Mouse (Mus musculus): ENCODE measurements around the gene Zbtb12. TPM values are rescaled to one million over a fixed set of nuclear protein-coding genes. Genes with fewer than 3 reads are reported as not detected.

Gene Zbtb12
- polyA plus RNA-seq, 1 experiment from 2014 or later = 0.99 TPM

GRCm38 (mm10) chr17:34853511-34853910 lies 25.8 kb upstream of the Zbtb12 start:
- ATAC-seq (no peak), DNase-seq (ENCODE audit: low spot score) (no peak)
- H3K4me1 ChIP-seq (ENCODE audit: insufficient read depth, low read depth, low read length) = peaks cover 7% of the 10 kb centered on the region
- TF ChIP-seq EP300 (IDR thresholded peaks at IDR 0.05) = no peak
- TF ChIP-seq CTCF (IDR thresholded peaks at IDR 0.05) = no peak
- WGBS = 66% methylated on average over 8 of the region's 8 CpGs
- H3K9ac ChIP-seq (replicated peaks; ENCODE audit: low read depth) = no peak overlapping the region
- 0 out of 2 replicates have a peak, but pooled peaks cover 14% of the 10 kb centered on the region for H3K36me3 ChIP-seq (ENCODE audit: insufficient read depth, low read length)
- H3K27me3 ChIP-seq (replicated peaks; ENCODE audit: insufficient read depth, low read length) = no peaks in the 10 kb centered on the region
- H3K9me3 ChIP-seq (ENCODE audit: low read length) = no peaks in the 10 kb centered on the region
- H3K4me3 ChIP-seq (ENCODE audit: low read depth, low read length) = no peak overlapping the region
- H3K4me2 ChIP-seq (replicated peaks; ENCODE audit: low read depth, low read length) = no peak overlapping the region
- H3K27ac ChIP-seq (ENCODE audit: low read length) = no peak overlapping the region

GRCm38 (mm10) chr17:34854761-34855160 lies 24.5 kb upstream of the Zbtb12 start:
- 72% methylated on average over 3 of the region's 3 CpGs for WGBS
- Histone ChIP-seq H3K9me3 (ENCODE audit: low read length) (no peaks in the 10 kb centered on the region), H3K27ac (ENCODE audit: low read length) (no peak overlapping the region), H3K4me2 (replicated peaks; ENCODE audit: low read depth, low read length) (no peak overlapping the region), H3K36me3 (ENCODE audit: insufficient read depth, low read length) (0 out of 2 replicates have a peak, but pooled peaks cover 14% of the 10 kb centered on the region), H3K9ac (replicated peaks; ENCODE audit: low read depth) (no peak overlapping the region), H3K4me3 (ENCODE audit: low read depth, low read length) (no peak overlapping the region), H3K27me3 (replicated peaks; ENCODE audit: insufficient read depth, low read length) (no peaks in the 10 kb centered on the region), H3K4me1 (ENCODE audit: insufficient read depth, low read depth, low read length) (peaks cover 7% of the 10 kb centered on the region)
- TF ChIP-seq CTCF (IDR thresholded peaks at IDR 0.05) (no peak), EP300 (IDR thresholded peaks at IDR 0.05) (no peak)
- ATAC-seq = no peak
- DNase-seq (ENCODE audit: low spot score) = no peak

GRCm38 (mm10) chr17:34855825-34856224 lies 23.5 kb upstream of the Zbtb12 start:
- H3K27ac ChIP-seq (ENCODE audit: low read length) = no peak overlapping the region
- no peak overlapping the region for H3K4me2 ChIP-seq (replicated peaks; ENCODE audit: low read depth, low read length)
- no peak for TF ChIP-seq EP300 (IDR thresholded peaks at IDR 0.05)
- TF ChIP-seq CTCF (IDR thresholded peaks at IDR 0.05) = peak; percentile 87
- WGBS = 24% methylated on average over 3 of the region's 3 CpGs
- H3K9me3 ChIP-seq (ENCODE audit: low read length) = no peaks in the 10 kb centered on the region
- peaks cover 4% of the 10 kb centered on the region for H3K4me1 ChIP-seq (ENCODE audit: insufficient read depth, low read depth, low read length)
- no peaks in the 10 kb centered on the region for H3K27me3 ChIP-seq (replicated peaks; ENCODE audit: insufficient read depth, low read length)
- H3K9ac ChIP-seq (replicated peaks; ENCODE audit: low read depth) = no peak overlapping the region
- peak; percentile 71 for DNase-seq (ENCODE audit: low spot score)
- H3K36me3 ChIP-seq (ENCODE audit: insufficient read depth, low read length) = 0 out of 2 replicates have a peak, but pooled peaks cover 14% of the 10 kb centered on the region
- ATAC-seq = peak; percentile 59; the same call in 1 of the 2 replicates
- H3K4me3 ChIP-seq (ENCODE audit: low read depth, low read length) = no peak overlapping the region

- Histone ChIP-seq H3K4me2 (replicated peaks; ENCODE audit: low read depth, low read length) (no peak overlapping the region), H3K9me3 (ENCODE audit: low read length) (no peaks in the 10 kb centered on the region), H3K9ac (replicated peaks; ENCODE audit: low read depth) (no peak overlapping the region), H3K36me3 (ENCODE audit: insufficient read depth, low read length) (0 out of 2 replicates have a peak, but pooled peaks cover 12% of the 10 kb centered on the region), H3K4me3 (ENCODE audit: low read depth, low read length) (no peak overlapping the region), H3K27ac (ENCODE audit: low read length) (no peak overlapping the region), H3K27me3 (replicated peaks; ENCODE audit: insufficient read depth, low read length) (no peaks in the 10 kb centered on the region), H3K4me1 (ENCODE audit: insufficient read depth, low read depth, low read length) (no peaks in the 10 kb centered on the region)
- 77% methylated on average over 4 of the region's 4 CpGs for WGBS
- TF ChIP-seq CTCF (IDR thresholded peaks at IDR 0.05) (no peak), EP300 (IDR thresholded peaks at IDR 0.05) (no peak)
- no peak for DNase-seq (ENCODE audit: low spot score)
- no peak for ATAC-seq
Observed at GRCm38 (mm10) chr17:34858670-34859069, 20.6 kb upstream of the Zbtb12 start.

GRCm38 (mm10) chr17:34860514-34860913 lies 18.8 kb upstream of the Zbtb12 start:
- H3K36me3 ChIP-seq (ENCODE audit: insufficient read depth, low read length) = no peaks in the 10 kb centered on the region
- no peak overlapping the region for H3K27ac ChIP-seq (ENCODE audit: low read length)
- no peak overlapping the region for H3K4me2 ChIP-seq (replicated peaks; ENCODE audit: low read depth, low read length)
- H3K4me3 ChIP-seq (ENCODE audit: low read depth, low read length) = no peak overlapping the region
- H3K9me3 ChIP-seq (ENCODE audit: low read length) = no peaks in the 10 kb centered on the region
- H3K27me3 ChIP-seq (replicated peaks; ENCODE audit: insufficient read depth, low read length) = no peaks in the 10 kb centered on the region
- no peak for ATAC-seq
- WGBS = 78% methylated on average over 9 of the region's 9 CpGs
- DNase-seq (ENCODE audit: low spot score) = no peak
- H3K4me1 ChIP-seq (ENCODE audit: insufficient read depth, low read depth, low read length) = no peaks in the 10 kb centered on the region
- no peak overlapping the region for H3K9ac ChIP-seq (replicated peaks; ENCODE audit: low read depth)
- TF ChIP-seq CTCF (IDR thresholded peaks at IDR 0.05) = no peak
- TF ChIP-seq EP300 (IDR thresholded peaks at IDR 0.05) = no peak

GRCm38 (mm10) chr17:34861704-34862415 lies 17.4 kb upstream of the Zbtb12 start:
- no peaks in the 10 kb centered on the region for H3K9me3 ChIP-seq (ENCODE audit: low read length)
- no peak for TF ChIP-seq CTCF (IDR thresholded peaks at IDR 0.05)
- no peak for TF ChIP-seq EP300 (IDR thresholded peaks at IDR 0.05)
- H3K27ac ChIP-seq (ENCODE audit: low read length) = no peak overlapping the region
- no peak overlapping the region for H3K4me2 ChIP-seq (replicated peaks; ENCODE audit: low read depth, low read length)
- no peaks in the 10 kb centered on the region for H3K27me3 ChIP-seq (replicated peaks; ENCODE audit: insufficient read depth, low read length)
- WGBS = 59% methylated on average over 13 of the region's 13 CpGs
- H3K9ac ChIP-seq (replicated peaks; ENCODE audit: low read depth) = no peak overlapping the region
- no peak for DNase-seq (ENCODE audit: low spot score)
- no peaks in the 10 kb centered on the region for H3K36me3 ChIP-seq (ENCODE audit: insufficient read depth, low read length)
- no peaks in the 10 kb centered on the region for H3K4me1 ChIP-seq (ENCODE audit: insufficient read depth, low read depth, low read length)
- ATAC-seq = no peak; the same call in 1 of the 2 replicates
- H3K4me3 ChIP-seq (ENCODE audit: low read depth, low read length) = no peak overlapping the region
